Mouse (Mus musculus) kidney, adult 2 months (tissue): ENCODE results near the gene Adtrp. TPM values are rescaled to one million over a fixed set of nuclear protein-coding genes. Genes with fewer than 3 reads are reported as not detected.
A peak's percentile ranks its signal among the peaks of the same experiment; 100 is the strongest.

Experiments used
- DNase-seq: peaks from one replicate; pipeline ENCODE4 v3.0.0; 2021
- H3K27ac ChIP-seq: fragments of 200-500 bp; 2 replicates; pipeline ENCODE4 v1.5.1; 2012; ENCODE audit warnings: low read depth, low read length, control low read depth, inconsistent platforms; ENCODE audit not compliant: insufficient read depth
- H3K27me3 ChIP-seq: fragments of 200-500 bp; replicated peaks from 2 replicates; pipeline ENCODE4 v1.6.1; 2012; ENCODE audit warnings: mild to moderate bottlenecking, moderate library complexity, low read length, inconsistent platforms; ENCODE audit not compliant: control insufficient read depth, insufficient read depth
- H3K36me3 ChIP-seq: fragments of 200-500 bp; 2 replicates; pipeline ENCODE4 v1.6.1; 2012; ENCODE audit warnings: mild to moderate bottlenecking, moderate library complexity, low read length, inconsistent platforms; ENCODE audit not compliant: control insufficient read depth, insufficient read depth
- H3K4me1 ChIP-seq: fragments of 200-500 bp; 2 replicates; pipeline ENCODE4 v1.6.1; 2011; ENCODE audit warnings: low read length; ENCODE audit not compliant: control insufficient read depth, insufficient read depth
- H3K4me3 ChIP-seq: fragments of 200-500 bp; 2 replicates; pipeline ENCODE4 v1.5.1; 2011; ENCODE audit warnings: mild to moderate bottlenecking, low read depth, low read length, control low read depth; ENCODE audit not compliant: insufficient read depth
- CTCF ChIP-seq: fragments of 200-500 bp; conservative IDR thresholded peaks from 2 replicates; pipeline ENCODE4 v1.5.1; 2011; ENCODE audit warnings: low read depth, mild to moderate bottlenecking, control low read depth, low read length, moderate library complexity, mixed read lengths; ENCODE audit not compliant: insufficient read depth, insufficient read length
- POLR2A ChIP-seq: fragments of 200-500 bp; IDR thresholded peaks from one replicate; pipeline ENCODE4 v1.6.1; 2011; ENCODE audit warnings: low read depth, low read length, control low read depth
- WGBS: fragments of 180-500 bp; shearing (Covaris S2); methylation state at CpG from one replicate; pipeline ENCODE4 v1.1.7; 2018; 5-methylcytosine and 5-hydroxymethylcytosine counted together
- polyA plus RNA-seq: library from polyadenylated mRNA; depleted of rRNA; stranded (reverse); fragments of >200 nt; gene quantifications from 2 replicates; pipeline ENCODE4 v1.2.3, GENCODE M21; 2012

The Adtrp gene
- polyA plus RNA-seq, 1 experiment, result 165 TPM

GRCm38 (mm10) chr13:41779603-41780180, 67.8 kb downstream of the Adtrp start:
- 54% methylated on average over 9 of the region's 9 CpGs for WGBS
- Histone ChIP-seq H3K27me3 (no peaks in the 10 kb centered on the region), H3K4me3 (no peak overlapping the region), H3K4me1 (0 out of 2 replicates have a peak, but pooled peaks cover 3% of the 10 kb centered on the region), H3K36me3 (no peaks in the 10 kb centered on the region), H3K27ac (no peak overlapping the region)
- no peak for DNase-seq
- TF ChIP-seq CTCF, result no peak
- TF ChIP-seq POLR2A, result no peak

GRCm38 (mm10) chr13:41773812-41774376, 73.6 kb downstream of the Adtrp start:
- no peaks in the 10 kb centered on the region for H3K27me3 ChIP-seq
- no peaks in the 10 kb centered on the region for H3K36me3 ChIP-seq
- TF ChIP-seq POLR2A, result no peak
- no peak for TF ChIP-seq CTCF
- no peak overlapping the region for H3K27ac ChIP-seq
- no peak for DNase-seq
- WGBS, result 80% methylated on average over 4 of the region's 4 CpGs
- H3K4me1 ChIP-seq, result no peaks in the 10 kb centered on the region
- H3K4me3 ChIP-seq, result no peak overlapping the region

GRCm38 (mm10) chr13:41771061-41771460, 76.4 kb downstream of the Adtrp start:
- DNase-seq, result peak; percentile 7
- WGBS, result 53% methylated on average over 3 of the region's 3 CpGs
- Histone ChIP-seq H3K27ac (no peak overlapping the region), H3K27me3 (no peaks in the 10 kb centered on the region), H3K4me3 (no peak overlapping the region), H3K36me3 (no peaks in the 10 kb centered on the region), H3K4me1 (no peaks in the 10 kb centered on the region)
- no peak for TF ChIP-seq CTCF
- TF ChIP-seq POLR2A, result no peak

GRCm38 (mm10) chr13:41767941-41768340, 79.5 kb downstream of the Adtrp start:
- no peaks in the 10 kb centered on the region for H3K27me3 ChIP-seq
- WGBS, result 94% methylated on average over 4 of the region's 4 CpGs
- DNase-seq, result no peak
- no peak for TF ChIP-seq CTCF
- TF ChIP-seq POLR2A, result no peak
- no peak overlapping the region for H3K27ac ChIP-seq
- no peaks in the 10 kb centered on the region for H3K4me1 ChIP-seq
- H3K4me3 ChIP-seq, result no peak overlapping the region
- H3K36me3 ChIP-seq, result no peaks in the 10 kb centered on the region

- Histone ChIP-seq H3K27me3 (no peaks in the 10 kb centered on the region), H3K4me1 (no peaks in the 10 kb centered on the region), H3K27ac (no peak overlapping the region), H3K36me3 (no peaks in the 10 kb centered on the region), H3K4me3 (no peak overlapping the region)
- 90% methylated on average over 3 of the region's 3 CpGs for WGBS
- no peak for DNase-seq
- no peak for TF ChIP-seq POLR2A
- no peak for TF ChIP-seq CTCF
Measured at GRCm38 (mm10) chr13:41761986-41762385, 85.5 kb downstream of the Adtrp start.

- Histone ChIP-seq H3K4me1 (no peaks in the 10 kb centered on the region), H3K4me3 (no peak overlapping the region), H3K27ac (no peak overlapping the region), H3K27me3 (no peaks in the 10 kb centered on the region), H3K36me3 (no peaks in the 10 kb centered on the region)
- WGBS, result 51% methylated on average over 10 of the region's 10 CpGs
- no peak for DNase-seq
- TF ChIP-seq CTCF (no peak), POLR2A (no peak)
Measured at GRCm38 (mm10) chr13:41760484-41760883, 87.0 kb downstream of the Adtrp start.

- Histone ChIP-seq H3K27ac (no peak overlapping the region), H3K4me3 (no peak overlapping the region), H3K27me3 (no peaks in the 10 kb centered on the region), H3K36me3 (no peaks in the 10 kb centered on the region), H3K4me1 (no peaks in the 10 kb centered on the region)
- WGBS, result 69% methylated on average over 19 of the region's 19 CpGs
- no peak for TF ChIP-seq POLR2A
- TF ChIP-seq CTCF, result no peak
- no peak for DNase-seq
Measured at GRCm38 (mm10) chr13:41758550-41759465, 88.7 kb downstream of the Adtrp start.
